Mouse (Mus musculus) cerebellum, adult 8-10 months (tissue): Measurements from ENCODE around the gene Tbxa2r.

Source experiments
- DNase-seq: peaks from one replicate; pipeline ENCODE4 v3.0.0; 2022

Tbxa2r gene

DNA sequence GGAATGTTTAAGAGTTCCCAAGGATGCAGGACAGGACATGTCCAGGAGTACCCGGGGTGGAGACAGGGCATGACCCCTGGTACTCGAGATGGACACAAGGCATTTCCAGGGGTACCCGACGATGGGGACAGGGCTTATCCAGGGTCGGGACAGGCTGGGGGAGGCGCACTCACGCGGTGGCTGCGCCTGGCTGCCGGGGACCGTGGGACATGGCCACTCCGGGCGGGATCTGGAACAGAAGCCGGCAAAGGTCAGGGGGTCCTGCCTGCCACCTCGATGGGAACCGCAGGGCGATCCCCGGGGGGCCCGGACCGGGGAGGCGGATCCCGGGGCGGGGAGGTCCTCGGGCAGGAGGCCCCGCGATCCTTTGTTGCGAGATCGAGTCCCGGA is 21.4 kb downstream of the Tbxa2r start:
- peak; percentile 58 for DNase-seq

DNA sequence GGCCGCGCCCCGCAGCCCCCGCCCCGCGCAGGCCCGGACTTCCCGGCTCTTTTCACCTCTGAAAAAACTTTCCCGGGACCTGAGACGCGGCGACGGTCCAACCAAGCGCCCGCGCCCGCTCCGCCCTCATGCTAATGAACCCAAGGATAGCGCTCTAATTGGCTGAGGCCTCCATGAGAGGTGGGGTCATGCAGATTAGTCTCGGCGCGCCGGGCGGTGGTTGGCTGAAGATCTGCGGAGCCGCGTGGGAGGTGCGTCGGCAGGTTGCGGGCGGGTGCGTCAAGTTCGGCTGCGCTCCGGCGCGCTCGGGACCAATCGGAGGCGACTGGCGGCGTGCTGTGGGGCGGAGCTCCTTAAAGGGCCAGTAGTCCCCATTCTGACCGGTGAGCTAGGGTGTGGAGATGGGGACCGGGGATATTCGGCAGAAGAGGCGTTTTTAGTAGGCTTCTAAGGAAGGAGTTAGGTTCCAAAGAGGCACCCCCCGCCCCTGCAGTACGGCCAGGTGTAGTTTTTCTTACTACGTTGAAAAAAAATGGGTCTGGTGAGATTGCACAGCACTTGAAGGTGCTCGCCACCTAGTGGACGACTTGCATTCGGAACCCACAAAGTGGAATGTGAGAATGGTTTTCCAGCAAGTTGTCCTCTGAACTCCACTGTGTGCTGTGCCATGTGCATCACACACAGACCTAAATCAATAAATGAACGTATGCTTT is 22.0 kb downstream of the Tbxa2r start, which contains the start of gene Hmg20b:
TSS of gene Hmg20b (minus strand) at position 130 of the 713 bp plus-strand sequence.
- peak; percentile 99 for DNase-seq

GRCm38 (mm10) chr10:81351678-81352291 is 23.3 kb downstream of the Tbxa2r start:
- no peak for DNase-seq

DNA sequence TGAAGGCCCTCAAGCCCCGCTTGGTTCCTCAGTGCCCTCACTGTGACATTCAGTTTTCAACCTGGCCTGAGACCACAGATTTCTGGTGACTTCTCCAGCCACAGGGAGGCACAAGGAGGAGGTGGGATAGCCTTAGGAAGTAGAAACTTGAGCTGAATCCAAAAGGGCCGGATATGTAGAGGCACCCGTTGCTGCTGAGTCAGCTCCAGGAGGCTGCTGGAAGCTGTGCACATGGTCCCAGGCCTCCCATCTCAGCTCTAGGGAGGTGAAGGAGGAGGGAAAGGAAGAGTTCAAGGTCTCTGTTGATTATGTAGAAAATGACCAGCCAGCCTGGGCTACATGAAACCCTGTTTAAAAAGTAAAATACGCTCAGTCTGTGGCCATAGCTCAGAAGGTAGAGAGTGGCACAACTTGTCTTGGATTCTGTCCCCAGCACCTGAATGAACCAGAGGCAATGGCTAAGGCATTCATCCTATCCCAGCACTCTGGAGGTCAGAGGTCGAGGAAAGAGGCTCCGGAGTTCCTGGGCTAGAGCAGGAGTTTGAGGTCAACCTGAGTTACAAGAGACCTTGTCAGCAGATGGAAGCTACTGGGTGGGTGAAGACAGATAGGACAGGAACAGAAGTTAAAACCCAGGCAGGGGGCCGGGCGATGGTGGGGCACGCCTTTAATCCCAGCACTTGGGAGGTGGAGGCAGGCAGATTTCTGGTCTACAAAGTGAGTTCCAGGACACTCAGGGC is 26.4 kb downstream of the Tbxa2r start:
- DNase-seq: no peak

DNA sequence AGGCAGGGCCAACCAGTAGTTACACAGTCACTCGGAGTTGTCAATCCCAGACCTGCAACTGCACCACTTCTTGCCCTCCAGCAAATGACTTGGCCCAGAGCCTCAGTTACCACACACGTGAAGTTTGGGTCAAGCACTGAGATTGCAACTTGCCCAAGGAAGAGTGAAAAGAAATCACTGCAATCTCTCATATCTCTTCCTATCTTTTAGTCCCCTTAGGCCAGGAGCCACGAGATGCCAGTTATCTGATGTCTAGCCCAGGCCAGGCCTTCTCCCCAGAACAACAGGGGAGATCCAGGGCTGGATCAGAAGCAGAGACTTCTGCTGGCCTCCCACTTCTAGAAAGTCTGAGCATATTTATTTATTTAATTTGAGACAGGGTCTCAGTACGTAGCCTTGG is 27.0 kb downstream of the Tbxa2r start:
- no peak for DNase-seq

DNA sequence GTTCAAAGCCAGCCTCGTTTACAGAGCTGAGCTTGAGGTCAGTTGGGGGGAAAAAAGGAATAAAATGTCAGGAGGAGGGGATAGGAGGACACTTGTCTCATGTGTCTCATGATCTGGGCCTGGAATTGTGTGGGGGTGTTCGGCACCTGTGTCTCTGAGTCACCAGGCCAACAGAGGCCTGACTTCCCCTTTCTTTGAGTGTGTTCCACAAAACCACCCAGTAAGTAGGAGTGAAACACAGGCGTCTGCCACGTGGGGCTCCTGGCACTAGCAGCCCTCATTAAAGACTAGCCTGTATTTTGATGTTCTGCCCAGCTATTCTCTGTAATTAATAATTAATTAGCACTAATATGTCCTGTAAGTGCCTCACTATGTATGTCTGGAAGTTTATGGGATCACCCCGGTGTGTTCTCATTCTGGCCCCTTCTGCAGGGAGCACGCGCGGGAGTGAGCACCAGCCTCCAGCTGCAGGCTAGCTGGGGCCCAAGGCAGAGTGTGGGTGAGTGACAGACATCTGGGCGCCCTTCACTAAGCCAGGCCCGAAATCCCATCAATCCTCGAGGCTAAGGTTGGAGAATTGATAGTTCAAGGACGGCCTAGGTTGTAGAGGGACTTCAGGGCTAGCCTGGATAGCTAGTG is 27.9 kb downstream of the Tbxa2r start:
- no peak for DNase-seq

DNA sequence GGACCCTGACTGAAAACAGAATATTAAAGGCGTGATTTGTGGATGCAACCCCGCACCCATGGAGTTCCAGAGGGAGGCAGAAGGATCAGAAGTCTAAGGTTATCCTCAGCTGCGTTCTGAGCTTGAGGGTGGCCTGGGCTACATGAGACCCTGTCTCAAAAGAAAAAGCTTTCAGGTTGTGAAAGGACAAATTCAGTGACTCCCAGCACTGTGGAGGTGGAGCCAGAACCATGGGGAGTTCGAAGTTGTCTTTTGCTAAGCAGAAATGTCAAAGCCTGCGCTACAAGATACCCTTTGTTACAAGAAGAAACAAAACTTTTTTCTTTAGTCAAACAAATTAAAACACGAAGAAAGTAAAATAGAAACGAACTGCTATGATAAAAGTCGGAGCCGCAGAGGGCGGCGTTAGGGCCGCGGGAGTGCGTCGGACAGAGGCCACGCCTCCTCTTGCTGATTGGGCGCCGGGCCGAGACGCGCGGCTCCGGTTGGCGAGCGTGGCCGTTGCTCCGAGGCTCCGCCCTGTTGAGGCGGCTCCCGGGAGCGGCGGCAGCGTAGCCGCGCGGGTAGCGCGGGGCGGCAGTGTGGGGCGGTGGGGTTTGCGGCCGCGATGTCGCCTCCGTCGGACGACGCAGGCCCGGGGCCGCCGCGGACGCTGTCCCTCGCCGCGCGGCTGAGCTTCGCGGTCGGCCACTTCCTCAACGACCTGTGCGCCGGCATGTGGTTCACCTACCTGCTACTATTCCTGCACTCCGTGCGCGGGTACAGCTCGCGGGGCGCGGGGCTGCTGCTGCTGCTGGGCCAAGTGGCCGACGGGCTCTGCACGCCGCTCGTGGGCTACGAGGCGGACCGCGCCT is 28.7 kb downstream of the Tbxa2r start, which contains the start of gene Mfsd12:
TSS of gene Mfsd12 (plus strand) at position 501 of the 854 bp plus-strand sequence.
- peak; percentile 91 for DNase-seq

DNA sequence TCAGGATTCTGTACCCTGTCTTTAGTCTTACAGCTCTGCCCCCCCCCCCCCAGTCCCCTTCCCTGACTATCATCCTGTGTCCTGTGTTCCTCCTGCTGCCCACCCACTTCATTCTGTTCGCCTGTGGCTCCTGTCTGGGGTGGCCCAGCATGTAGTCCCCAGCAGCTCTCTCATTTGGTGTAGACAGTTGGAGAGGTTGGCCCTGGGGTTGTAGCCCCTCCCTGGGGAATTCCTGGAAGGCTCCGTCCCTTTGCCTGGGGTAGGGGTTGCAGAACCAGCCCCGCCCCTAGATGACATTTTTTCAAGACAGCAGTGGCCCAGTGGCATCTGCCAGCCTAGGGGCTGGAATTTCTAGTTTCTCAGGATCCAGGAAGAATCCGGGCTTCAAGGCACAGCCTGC is 29.7 kb downstream of the Tbxa2r start:
- DNase-seq: no peak

DNA sequence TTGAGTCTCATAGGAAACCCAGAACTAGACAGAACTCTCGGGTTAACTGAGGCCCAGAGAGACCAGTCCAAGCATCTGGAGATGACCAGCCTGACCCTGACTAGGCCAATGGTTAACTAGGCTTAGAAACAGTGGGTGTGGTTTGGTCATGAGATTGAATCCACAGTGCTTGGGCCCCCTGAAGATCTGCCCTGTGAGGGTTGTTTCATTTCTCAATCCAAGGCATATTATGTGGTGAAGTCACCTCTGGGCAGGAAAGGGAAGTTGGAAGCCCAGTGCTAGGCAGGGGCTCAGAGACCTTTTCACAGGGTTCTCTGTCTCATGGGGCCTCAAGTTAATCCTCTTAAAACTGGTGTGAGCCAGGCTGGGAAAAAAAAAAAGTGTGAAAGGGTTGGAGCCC is 30.3 kb downstream of the Tbxa2r start:
- DNase-seq: no peak

DNA sequence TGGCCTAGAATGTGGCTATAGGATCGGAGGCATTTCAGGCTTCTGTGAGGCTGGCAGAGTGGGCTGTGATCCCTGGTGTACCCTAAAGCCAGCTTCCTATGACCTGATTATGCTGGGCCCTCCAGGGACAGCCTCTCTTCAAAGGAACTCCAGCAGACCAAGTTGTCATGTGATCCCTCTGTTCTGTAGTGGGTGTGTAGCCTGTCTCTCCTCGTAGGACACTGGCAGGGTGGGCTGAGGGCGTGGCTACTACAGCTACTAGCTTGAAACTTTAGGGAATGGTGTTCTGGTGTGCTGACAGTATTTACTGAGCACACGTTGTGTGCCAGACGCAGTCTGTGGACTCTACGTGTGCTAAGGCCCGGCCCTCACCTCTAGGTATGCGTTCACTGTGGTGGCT is 32.2 kb downstream of the Tbxa2r start:
- no peak for DNase-seq

DNA sequence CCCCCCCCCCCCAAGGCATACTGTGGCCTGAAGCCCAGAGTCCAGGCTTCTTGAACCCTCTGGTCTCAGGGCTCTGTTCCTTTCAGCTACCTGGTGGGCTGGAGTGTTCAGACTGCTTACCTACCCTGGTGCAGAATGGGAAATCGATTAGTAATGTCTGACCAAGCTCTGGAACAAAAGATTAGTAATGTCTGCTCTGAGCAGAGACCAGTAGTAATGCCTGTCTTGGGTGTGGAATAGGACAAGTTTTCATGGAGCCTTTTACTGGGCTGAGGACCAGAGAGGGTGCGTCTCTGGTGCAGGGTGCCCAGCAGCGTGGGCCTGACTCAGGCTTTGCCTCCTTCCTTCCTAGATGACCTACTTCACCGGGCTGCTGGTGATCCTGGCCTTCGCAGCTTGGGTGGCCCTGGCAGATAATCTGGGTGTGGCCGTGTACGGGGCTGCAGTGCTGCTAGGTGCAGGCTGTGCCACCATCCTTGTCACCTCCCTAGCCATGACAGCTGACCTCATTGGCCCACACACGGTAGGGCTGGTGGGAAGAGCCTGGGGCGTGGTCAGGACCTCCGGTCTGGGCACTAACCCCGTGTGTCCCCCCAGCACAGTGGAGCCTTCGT is 33.9 kb downstream of the Tbxa2r start:
- no peak for DNase-seq

DNA sequence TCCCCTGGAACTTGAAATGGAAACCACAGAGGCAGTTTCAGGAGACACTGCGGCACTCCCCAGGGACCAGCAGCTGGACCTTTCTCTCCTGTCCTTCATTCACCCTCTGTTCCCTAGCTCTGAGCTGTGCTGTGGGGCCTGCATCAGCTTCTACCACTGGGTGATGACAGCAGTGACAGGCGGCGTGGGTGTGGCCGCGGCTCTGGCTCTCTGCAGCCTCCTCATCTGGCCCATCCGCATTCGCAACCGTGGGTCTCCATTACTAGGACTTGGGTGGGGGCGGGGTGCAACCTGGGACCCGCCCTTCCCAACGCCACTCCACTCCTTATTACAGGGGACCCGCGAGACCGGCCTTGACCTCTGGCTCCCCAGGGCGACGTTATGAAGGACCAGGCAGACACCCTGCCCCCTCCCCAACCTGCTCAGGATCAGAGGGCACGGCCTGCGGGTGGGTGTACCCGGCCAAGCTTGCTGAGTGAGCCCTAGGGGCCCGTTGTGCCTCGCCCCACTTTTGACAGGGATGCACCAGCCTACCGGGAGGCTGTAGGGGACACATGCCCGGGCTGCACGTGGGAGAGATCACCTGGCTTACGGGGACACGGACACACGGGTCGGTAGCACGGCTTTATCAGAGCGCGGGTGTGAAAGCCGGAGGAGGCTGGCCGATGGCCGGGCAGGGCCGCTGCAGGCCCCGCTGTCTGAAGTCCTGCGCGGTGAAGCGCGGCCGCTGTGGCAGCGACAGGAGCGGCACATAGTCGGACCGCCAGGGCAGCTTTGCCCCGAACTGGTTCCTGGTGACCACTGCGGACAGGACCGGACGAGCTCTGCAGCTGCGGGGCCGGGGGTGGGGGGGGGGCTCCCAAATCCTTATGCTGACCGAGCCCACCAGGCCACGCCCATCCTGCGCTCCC is 35.2 kb downstream of the Tbxa2r start:
- DNase-seq: no peak

DNA sequence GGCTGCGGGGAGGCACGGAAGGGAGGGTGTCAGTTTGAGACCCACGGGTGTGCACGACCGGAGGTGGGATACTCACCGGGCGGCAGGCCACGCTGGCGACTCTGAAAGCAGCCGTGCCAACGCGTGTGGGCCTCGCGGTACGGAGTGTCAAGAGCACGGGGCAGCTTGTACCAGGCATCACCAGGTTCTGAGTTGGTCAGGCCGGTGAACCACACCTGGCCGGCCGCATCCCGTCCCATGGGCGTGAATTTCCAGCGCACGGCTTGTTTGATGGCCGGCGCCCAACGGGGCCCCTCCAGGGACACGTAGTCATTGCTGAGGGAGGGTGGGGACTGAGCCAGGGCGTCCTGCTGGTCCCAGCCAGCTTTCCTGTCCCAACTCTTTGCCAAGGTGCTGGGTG is 36.1 kb downstream of the Tbxa2r start:
- DNase-seq: no peak

GRCm38 (mm10) chr10:81365073-81365472 is 36.5 kb downstream of the Tbxa2r start:
- no peak for DNase-seq

DNA sequence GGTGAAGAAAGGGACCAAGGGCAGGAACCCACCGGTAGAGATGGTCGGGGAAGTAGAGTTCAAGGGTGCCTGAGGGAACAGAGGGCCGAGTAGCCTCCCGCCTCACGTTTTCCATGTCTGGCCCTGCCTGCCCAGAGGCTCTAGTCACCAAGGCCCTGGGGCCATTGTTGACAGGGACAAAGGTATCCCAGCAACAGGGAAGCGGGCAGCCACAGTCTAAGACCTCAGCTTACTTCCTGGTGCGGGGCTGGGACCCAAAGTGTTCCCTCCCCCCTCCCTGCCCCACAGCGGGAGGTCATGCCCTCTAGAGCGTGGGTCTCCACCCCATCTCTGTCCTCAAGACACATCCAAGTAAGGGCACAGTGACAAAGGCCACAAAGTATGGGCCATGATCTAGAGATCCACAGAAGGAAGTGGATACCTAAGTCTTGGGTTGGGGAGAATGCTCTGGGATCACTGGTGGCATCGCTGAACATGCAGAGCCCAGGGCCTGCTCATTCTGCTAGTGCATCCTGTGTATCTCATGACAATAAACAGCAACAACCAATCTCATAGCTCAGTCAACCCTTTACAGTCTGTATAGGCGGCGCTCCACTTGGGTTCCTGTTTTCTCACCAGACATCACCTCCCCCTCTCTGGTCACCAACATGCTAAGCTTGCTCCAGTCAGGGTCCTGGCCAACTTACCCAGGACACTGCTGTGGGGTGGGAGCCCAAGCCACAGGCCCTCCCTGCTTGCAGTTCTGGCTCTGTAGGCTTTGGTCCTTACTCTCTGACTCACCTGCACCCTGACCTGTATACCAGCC is 37.3 kb downstream of the Tbxa2r start, which contains the start of gene 4930404N11Rik:
TSS of gene 4930404N11Rik (minus strand) at position 145 of the 805 bp plus-strand sequence.
- no peak for DNase-seq

DNA sequence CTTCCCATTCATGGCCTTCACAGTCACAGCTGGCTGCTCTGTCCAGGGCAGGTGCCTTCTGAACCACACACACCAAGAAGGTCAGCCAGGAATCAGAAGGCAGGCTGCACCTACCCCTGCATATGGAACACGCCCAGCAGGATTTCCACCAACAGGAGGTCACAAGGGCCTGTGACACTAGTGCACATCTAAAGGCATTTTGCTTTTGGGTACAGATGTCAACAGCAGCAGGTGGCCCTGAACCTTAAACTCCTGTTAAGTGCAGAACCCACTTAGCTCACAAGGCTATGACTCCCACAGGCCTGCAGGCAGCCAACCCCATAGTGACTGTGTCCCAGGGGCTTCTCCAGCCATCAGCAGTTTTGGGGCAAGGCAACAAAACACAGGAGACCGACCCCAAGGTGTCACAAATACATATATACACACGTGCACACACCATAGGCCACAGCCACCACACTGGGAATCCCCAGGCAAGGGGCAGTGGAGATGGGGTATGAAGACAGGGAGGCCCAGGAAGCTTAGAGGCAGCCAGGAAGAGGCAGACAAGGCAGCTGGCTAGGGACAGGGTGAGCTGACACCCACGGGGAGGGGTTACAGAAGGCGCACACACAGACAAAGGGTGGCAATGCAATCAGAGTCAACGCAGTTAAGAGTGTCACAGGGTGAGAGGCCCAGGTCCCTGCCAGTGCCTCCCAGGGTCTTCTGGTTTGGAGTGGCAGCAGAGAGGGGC is 38.1 kb downstream of the Tbxa2r start:
- no peak for DNase-seq

DNA sequence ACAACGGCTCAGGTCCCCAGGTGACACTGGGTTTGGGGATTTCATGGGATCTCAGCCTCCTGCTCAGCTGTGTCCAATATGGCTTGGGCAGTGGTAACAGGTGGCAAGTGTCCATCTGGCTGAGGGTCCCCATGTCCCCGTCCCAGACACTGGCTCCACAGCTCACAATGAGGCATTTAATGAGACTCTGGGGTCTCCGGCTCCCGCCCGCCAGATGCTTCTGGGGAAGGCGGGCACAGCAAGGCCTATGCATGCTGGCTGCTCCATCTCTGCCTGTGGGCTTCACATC is 38.6 kb downstream of the Tbxa2r start:
- DNase-seq: no peak

GRCm38 (mm10) chr10:81375322-81375721 is 46.8 kb downstream of the Tbxa2r start:
- no peak for DNase-seq
